Mouse (Mus musculus) embryonic fibroblast, embryonic 13.5 days (primary cell): ENCODE data around the gene Itga3. TPM values are rescaled to one million over a fixed set of nuclear protein-coding genes. Genes with fewer than 3 reads are reported as not detected.

Experiments
- H3K27ac ChIP-seq: 2 replicates; pipeline ENCODE4 v1.5.1; 2012; ENCODE audit warnings: low read length, control low read depth, inconsistent platforms; ENCODE audit not compliant: insufficient read depth
- H3K4me1 ChIP-seq: 2 replicates; pipeline ENCODE4 v1.6.1; 2011; ENCODE audit warnings: low read length; ENCODE audit not compliant: control insufficient read depth, insufficient read depth
- H3K4me3 ChIP-seq: 2 replicates; pipeline ENCODE4 v1.5.1; 2011; ENCODE audit warnings: mild to moderate bottlenecking, control low read depth, low read length; ENCODE audit not compliant: insufficient read depth
- CTCF ChIP-seq: IDR thresholded peaks from 2 replicates; pipeline ENCODE4 v1.5.1; 2011; ENCODE audit warnings: mild to moderate bottlenecking, control low read depth, low read length, moderate library complexity, borderline replicate concordance; ENCODE audit not compliant: insufficient read depth
- POLR2A ChIP-seq: IDR thresholded peaks from 2 replicates; pipeline ENCODE4 v1.6.1; 2011; ENCODE audit warnings: low read depth, mild to moderate bottlenecking, control low read depth, low read length, moderate library complexity
- polyA plus RNA-seq: library from polyadenylated mRNA; stranded (reverse); fragments of >200 nt; gene quantifications from 2 replicates; pipeline ENCODE4 v1.2.4, GENCODE M21; 2011; ENCODE audit warnings: low read depth; ENCODE audit not compliant: missing spikeins, insufficient read length

Itga3 gene
- polyA plus RNA-seq, 1 experiment = 6.9 TPM

DNA sequence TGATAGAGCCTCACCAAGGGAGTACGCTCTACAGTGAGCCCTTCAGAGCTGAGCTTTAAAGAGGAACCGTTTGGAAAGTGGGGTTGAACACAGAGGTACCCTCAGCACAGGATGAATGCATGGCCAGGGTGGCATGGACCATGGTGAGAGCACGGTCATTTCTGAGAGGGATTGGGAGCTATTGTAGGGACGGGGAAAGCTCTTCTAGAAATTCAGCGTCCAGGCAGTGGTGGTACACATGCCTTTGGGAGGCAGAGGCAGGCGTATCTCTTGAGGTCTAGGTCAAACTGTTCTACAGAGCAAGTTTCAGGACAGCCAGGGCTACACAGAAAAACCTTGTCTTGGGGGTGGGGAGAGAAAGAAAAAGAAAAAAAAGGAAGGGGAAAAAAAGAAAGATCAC lies 79.6 kb downstream of the Itga3 start:
- Histone ChIP-seq H3K4me3 (no peak overlapping the region), H3K27ac (no peak overlapping the region), H3K4me1 (peaks cover 7% of the 10 kb centered on the region)
- TF ChIP-seq CTCF = no peak
- no peak for TF ChIP-seq POLR2A

DNA sequence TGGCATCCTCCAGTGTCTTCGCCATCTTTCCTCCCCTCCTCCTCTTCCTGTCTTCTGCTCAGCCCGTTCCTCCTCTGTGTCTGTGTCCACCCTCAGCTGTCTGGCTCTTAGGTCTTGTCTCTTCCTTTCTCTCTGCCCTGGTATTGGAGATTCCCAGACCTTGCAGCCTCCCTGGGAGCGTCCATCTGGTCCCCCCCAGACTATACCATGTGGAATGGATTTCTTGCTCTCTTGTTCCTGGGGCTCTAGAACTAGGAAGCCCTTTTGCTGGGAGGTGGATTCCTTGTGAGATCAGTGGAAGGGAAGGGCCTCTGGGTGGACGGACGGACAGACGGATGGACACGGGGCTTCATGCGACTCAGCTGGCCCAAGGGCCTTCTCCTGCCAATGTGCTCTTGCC lies 80.5 kb downstream of the Itga3 start:
- Histone ChIP-seq H3K4me3 (no peak overlapping the region), H3K27ac (no peak overlapping the region), H3K4me1 (peaks cover 7% of the 10 kb centered on the region)
- TF ChIP-seq CTCF = no peak
- TF ChIP-seq POLR2A = no peak

DNA sequence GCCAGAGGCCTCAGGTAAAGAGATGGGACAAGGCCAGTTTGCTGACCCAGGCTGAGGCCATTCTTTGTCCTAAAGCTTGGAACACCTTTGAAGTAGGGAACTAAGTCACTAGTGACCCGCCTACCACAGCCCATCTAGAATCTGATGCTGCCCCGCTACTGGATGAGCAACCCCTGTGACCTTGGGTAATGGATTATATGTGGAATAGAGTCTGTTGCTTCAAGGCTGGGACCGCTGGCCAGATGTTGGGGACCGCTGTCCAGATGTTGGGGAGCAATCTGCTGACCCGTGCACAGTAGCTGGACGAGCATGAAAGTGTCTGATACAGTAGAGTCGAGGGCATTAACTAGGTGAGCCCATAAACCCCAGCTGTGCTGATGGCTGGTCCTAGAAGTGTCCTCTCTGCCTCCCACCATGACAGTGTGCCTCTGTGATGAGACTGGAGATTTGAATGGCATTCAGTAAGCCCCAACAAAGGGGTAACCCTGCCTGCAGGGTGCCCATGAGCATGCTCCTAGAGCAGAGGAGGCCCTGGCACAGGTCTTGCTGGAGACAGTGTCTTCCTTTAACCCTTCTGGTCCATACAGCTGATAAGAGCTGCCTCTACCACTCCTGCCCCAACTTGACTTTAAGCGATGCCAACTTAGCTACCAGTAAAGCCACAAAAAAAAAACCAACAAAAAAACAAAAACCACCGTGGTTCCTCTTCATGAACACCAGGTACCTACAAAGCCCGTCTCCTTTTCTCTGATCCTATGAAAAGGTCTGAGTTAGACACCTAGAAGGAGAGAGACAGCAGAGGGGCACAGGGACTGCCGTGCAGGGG lies 81.4 kb downstream of the Itga3 start:
- no peak overlapping the region for H3K27ac ChIP-seq
- peak overlapping the region; percentile 67; the same call in 1 of the 2 replicates for H3K4me3 ChIP-seq
- TF ChIP-seq POLR2A (no peak), CTCF (no peak)
- peaks cover 7% of the 10 kb centered on the region for H3K4me1 ChIP-seq

Other genes with a start within 250 kb of the Itga3 start
- gene Col1a1, start 140.6 kb downstream of the Itga3 start, polyA plus RNA-seq = 6,098 and 7,850 TPM in 2 replicates
- not detected in 2 replicates for gene Hils1, start 109.2 kb downstream of the Itga3 start, polyA plus RNA-seq
- gene Sgca, start 100.5 kb downstream of the Itga3 start, polyA plus RNA-seq = not detected in 2 replicates
- gene Ppp1r9b, start 85.8 kb downstream of the Itga3 start, polyA plus RNA-seq = 44.3 and 61.7 TPM in 2 replicates
- gene Samd14, start 66.9 kb downstream of the Itga3 start, polyA plus RNA-seq = 11.6 and 14.2 TPM in 2 replicates
- gene Pdk2, start 35.4 kb downstream of the Itga3 start, polyA plus RNA-seq = 8.6 and 10.0 TPM in 2 replicates
- 0.19 TPM in 1 of 2 replicates, not detected in the other for gene Dlx3, start 43.3 kb upstream of the Itga3 start, polyA plus RNA-seq
- not detected in 2 replicates for gene Dlx4, start 69.5 kb upstream of the Itga3 start, polyA plus RNA-seq
- not detected in 2 replicates for gene Tac4, start 184.7 kb upstream of the Itga3 start, polyA plus RNA-seq
- 56.1 and 58.4 TPM in 2 replicates for gene Kat7, start 233.4 kb upstream of the Itga3 start, polyA plus RNA-seq